Mouse (Mus musculus): ENCODE measurements around the gene Lama2.

Lama2 gene

GRCm38 (mm10) chr10:27188630-27189365 is 430.8 kb downstream of the Lama2 start:
- no peak for DNase-seq (ENCODE audit: low read depth, low spot score)

DNA sequence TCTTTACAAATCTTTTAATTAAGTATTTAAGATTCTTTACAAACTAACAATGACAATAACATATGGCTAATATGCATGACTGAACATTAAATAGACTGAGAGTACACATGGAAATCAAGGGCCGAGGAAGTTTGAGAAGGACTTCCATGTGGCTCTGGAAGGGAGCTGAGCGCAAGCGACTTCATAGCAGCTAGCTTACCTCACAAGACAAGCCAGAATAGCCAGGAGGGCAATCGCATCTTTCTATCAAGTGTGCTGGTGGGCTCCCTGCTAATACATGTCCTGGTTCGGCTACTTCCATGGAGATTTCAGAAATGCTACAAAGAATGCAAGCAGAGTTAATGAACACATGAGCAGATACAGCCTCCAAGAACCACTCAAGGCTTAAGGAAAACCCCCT is 435.4 kb downstream of the Lama2 start:
- no peak for DNase-seq (ENCODE audit: low read depth, low spot score)

DNA sequence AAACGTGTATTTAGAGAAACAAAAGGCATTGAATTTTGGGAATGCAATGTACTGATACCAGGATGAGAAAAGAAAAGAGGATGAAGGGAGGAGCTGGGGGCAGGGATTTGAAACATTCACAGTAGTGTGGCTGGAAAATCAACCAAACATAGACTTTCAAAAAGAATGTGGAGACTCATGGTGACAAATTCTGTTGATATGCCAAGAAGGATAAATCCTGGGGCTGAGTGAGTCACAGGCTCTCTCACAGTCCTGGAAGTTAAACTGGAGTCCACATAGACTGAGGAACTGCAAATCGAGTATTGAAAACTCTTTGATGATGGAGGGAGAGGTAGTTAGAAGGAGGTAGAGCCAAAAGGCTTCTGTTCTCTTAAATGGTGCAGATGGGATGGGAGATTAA is 445.3 kb downstream of the Lama2 start:
- no peak for DNase-seq (ENCODE audit: low read depth, low spot score)

GRCm38 (mm10) chr10:27164738-27165137 is 454.8 kb downstream of the Lama2 start:
- no peak for DNase-seq (ENCODE audit: low read depth, low spot score)

- no peak for DNase-seq (ENCODE audit: low read depth, low spot score)
Observed at GRCm38 (mm10) chr10:27162364-27162763, 457.2 kb downstream of the Lama2 start.

DNA sequence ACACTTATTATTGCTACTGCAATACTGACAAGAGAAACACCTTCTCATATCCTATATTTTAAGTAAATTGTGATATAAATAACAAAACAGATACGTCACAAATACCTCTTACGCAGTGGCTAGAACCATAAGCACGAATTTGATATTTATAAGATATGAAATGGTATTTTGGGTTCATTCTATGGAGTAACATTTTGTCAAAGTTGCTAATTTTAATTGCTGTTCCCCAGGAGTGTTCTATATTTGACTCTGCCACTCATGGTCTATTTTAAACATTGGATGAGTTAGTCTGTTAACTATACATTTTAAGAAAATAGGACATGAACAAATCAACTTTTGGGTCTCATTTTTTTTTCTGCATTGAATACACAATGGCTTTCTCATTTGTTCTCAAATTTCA is 469.3 kb downstream of the Lama2 start:
- peak; percentile 38 for DNase-seq (ENCODE audit: low read depth, low spot score)

DNA sequence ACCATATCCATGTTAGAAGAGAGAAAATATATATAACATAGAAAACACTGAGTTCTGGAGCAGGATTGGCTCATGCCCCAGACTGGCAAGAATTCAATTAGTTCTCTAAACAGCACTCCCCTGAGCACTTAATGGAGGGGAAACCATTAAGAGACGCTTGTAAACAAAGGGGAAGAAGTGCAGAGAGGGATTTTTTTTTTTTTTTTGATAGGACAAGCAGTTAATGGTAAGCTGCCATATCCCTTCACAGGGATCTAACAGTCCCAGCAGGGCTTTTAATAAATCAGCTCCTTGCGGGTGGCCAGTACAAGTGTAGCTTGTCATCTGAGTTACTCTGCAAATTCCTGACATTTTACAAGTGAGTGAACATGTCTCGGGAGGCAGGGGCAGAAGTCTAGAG is 479.1 kb downstream of the Lama2 start:
- no peak for DNase-seq (ENCODE audit: low read depth, low spot score)

- no peak for DNase-seq (ENCODE audit: low read depth, low spot score)
Observed at GRCm38 (mm10) chr10:27135768-27136167, 483.8 kb downstream of the Lama2 start.

DNA sequence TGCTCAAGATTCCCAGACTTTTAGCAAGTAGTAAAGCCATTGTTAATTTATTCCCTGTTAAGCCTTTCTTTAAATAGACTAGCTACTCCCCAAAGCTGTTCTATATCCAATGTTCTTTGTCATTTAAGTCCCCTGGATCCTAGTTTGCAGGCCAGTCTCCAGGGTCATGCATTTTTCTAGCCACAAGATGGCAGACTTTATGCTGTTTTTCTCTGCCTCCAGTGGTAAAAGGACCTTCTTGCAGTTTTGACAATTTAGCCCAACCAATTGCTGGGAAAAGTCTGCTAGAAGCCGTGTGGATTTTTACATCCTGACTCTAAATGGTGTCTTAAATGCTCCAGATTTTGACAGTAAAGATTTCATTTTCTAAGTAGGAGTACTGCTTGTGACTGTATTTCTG is 486.4 kb downstream of the Lama2 start:
- DNase-seq (ENCODE audit: low read depth, low spot score), result peak; percentile 91

- peak; percentile 58 for DNase-seq (ENCODE audit: low read depth, low spot score)
Observed at GRCm38 (mm10) chr10:27127454-27127853, 492.1 kb downstream of the Lama2 start.

GRCm38 (mm10) chr10:27123763-27124162 is 495.8 kb downstream of the Lama2 start:
- DNase-seq (ENCODE audit: low read depth, low spot score), result no peak

DNA sequence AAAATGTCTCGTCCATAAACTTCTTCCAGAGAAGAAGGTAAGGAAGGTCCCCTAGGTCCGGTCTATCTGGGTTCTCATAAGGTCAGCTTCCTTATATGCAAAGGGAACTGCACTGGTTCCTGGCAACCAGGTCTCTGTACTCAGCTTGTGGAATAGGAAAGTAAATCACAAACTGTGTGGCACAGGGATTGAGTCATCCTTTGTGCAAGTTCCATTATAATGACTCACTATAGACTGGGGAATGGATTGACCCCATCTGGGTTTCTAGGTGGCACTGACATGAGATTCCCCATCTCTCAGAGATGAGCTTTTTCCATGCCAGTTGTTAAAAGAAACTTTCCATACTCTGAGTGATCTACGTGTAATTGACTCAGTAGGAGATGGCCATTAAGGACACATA is 501.7 kb downstream of the Lama2 start:
- no peak for DNase-seq (ENCODE audit: low read depth, low spot score)

GRCm38 (mm10) chr10:27116938-27117647 is 502.5 kb downstream of the Lama2 start:
- DNase-seq (ENCODE audit: low read depth, low spot score), result no peak

GRCm38 (mm10) chr10:27114131-27114530 is 505.4 kb downstream of the Lama2 start:
- DNase-seq (ENCODE audit: low read depth, low spot score), result no peak

DNA sequence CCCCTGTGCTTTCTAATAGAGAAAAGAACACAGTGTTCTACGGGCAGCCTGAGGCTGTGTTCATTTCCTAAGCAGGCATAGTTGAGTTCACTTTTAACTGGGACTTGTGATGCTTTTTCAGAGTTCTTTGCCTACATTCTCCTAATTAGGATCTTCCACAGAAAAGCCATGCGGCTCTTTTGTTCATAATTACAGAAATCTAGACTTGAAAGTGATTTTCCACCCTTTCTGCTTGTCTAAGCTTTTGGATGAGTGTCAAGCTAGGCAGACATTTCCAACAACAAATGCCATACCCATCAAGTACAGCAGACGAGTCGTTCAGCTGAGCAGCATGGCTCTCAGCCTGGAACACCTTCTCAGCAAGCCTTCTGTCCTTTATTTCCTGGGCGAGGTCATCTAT is 515.7 kb downstream of the Lama2 start:
- DNase-seq (ENCODE audit: low read depth, low spot score), result peak; percentile 49

GRCm38 (mm10) chr10:27101800-27102353 is 517.7 kb downstream of the Lama2 start:
- DNase-seq (ENCODE audit: low read depth, low spot score), result no peak

DNA sequence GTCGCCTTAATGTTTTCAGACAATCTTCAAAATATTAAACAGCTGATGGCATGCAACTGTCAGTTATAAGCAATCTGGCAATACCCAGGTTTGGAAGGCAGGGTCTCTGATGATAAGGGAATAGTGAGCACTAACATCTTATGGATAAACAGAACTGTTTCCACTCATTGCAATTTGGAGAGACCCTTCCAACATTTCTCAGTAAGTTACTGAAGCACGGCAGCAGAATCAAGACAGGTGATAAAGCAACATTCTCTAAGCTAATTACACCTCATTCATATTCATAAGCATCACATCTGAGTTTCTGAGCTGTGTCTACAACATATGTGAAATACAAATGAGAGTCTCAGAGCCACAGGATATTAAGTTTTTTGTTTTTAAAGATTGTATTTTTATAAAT is 542.4 kb downstream of the Lama2 start:
- DNase-seq (ENCODE audit: low read depth, low spot score), result no peak

DNA sequence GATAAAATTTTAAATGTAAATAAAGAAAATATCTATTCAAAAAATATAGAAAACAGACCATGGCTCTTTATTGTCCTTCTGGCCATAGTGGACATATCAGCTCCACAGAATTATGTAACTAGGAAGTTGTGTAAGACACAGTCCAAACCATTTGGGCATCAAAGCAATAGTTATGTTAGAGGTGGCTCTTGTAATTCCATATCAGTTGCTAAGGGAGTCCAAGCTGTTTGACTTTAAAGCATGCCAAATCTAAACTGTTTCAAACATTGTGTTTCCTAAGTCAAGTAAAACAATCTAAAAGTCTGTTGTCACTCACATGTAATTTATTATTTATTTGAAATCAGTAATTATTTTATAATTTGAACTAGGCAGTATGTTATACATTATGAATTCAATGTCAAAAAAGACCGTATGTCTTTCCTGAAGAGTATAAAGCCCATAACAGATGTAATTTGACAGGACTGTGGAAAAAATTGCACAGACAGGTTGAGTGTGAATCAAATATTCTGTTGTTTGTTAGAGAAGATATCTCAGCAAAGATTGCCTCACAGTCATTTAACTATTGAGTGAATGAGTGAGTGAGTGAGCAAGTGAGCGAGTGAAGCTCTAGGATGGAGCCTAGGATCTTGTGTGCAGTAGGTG is 550.6 kb downstream of the Lama2 start:
- DNase-seq (ENCODE audit: low read depth, low spot score), result no peak

DNA sequence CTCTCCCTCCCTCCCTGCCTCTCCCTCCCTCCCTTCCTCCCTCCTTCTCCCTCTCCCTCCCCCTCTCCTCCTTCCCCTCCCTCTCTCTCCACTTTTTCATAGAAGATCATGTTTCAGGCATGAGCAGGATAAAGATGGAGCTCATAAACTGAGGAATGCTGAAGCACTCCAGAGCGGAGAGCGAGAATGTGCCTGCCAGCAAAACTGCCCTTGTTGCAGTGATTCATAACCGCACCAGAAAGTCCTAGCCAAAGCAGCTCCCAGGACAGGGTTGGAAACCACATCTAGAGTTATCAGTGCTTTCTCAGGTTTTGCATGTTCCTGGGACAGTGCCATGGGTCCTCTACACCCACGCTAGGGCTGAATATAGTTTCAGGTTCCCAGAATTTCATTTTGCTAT is 555.9 kb downstream of the Lama2 start:
- no peak for DNase-seq (ENCODE audit: low read depth, low spot score)

DNA sequence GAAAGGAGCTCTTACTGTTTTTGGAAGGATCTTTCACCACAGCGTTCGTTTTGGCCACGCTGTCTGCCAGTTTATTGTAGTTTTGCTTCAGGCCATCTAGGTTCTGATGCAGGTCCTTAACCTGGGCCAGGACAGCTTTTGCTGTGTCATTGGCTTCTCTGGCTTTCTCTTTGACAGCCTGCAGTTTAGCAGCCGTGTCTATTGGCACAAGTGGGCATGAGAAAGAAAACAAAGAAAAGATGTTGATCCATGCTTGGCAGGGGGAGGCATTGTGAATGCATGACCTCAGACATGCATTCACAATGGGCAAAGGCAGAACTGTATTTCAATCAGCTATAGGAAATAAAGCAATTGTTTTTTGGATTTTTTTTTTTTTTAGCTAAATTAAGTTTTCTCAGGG is 565.1 kb downstream of the Lama2 start:
- DNase-seq (ENCODE audit: low read depth, low spot score), result no peak

GRCm38 (mm10) chr10:27047196-27047595 is 572.4 kb downstream of the Lama2 start:
- DNase-seq (ENCODE audit: low read depth, low spot score), result peak; percentile 53

DNA sequence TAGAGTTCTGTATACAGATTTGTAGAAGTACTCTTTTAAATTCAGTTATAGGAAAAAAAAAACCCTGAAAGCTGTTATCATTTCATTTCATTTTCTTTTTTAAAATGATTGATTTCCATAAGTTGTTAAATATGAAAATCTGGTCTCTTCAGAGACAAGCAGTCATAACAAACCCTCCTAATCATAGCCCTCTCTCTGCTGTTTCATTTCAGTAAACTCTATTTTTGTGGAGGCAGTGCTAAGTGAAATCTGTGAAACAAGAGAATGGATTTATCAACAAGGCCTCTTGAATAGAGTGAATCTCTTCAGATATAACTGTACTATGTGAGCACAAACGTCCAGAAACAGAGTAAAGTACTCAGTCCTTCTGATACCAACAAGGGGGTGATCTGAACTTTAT is 577.7 kb downstream of the Lama2 start:
- peak; percentile 16 for DNase-seq (ENCODE audit: low read depth, low spot score)

DNA sequence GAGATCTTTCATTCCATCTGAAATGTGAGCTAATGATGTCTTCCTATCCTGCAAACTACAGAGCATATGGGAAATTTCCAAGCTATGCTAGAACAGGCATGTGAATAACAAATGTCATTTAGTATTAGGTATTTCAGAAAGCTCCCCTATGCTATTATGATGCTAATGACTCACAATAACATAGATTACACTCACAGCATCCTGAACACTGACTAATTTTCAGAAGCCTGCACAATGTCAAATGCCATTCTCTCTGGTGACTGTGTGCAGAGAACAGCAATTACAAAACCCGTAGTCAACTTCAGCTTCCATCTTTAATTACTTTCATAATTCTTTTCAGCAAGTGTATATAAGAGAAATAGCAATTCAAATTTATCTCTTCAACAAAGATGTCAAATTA is 596.9 kb downstream of the Lama2 start:
- DNase-seq (ENCODE audit: low read depth, low spot score), result no peak
